Mouse (Mus musculus) layer of hippocampus, adult 9-10 months (tissue): Measurements from ENCODE around the gene Gm44596.

Experiments used
- DNase-seq: peaks from one replicate; pipeline ENCODE4 v3.0.0; 2022; ENCODE audit warnings: low spot score

Gm44596 gene

GRCm38 (mm10) chr6:128429300-128429699, 54.0 kb downstream of the Gm44596 start:
- DNase-seq = no peak

- no peak for DNase-seq
Observed at GRCm38 (mm10) chr6:128429826-128430225, 54.5 kb downstream of the Gm44596 start.

- no peak for DNase-seq
Observed at GRCm38 (mm10) chr6:128432356-128432915, 57.1 kb downstream of the Gm44596 start.

GRCm38 (mm10) chr6:128433566-128433965, 58.3 kb downstream of the Gm44596 start:
- DNase-seq = no peak

GRCm38 (mm10) chr6:128435474-128435873, 60.2 kb downstream of the Gm44596 start:
- DNase-seq = no peak

GRCm38 (mm10) chr6:128436356-128437005, 61.2 kb downstream of the Gm44596 start:
- no peak for DNase-seq

GRCm38 (mm10) chr6:128437288-128437687, 62.0 kb downstream of the Gm44596 start:
- no peak for DNase-seq

- DNase-seq = no peak
Observed at GRCm38 (mm10) chr6:128437731-128438316, 62.5 kb downstream of the Gm44596 start.

GRCm38 (mm10) chr6:128438317-128438870, 63.1 kb downstream of the Gm44596 start, which contains the start of gene Fkbp4:
Gene Fkbp4, minus strand, starts transcription at chr6:128438677.
- no peak for DNase-seq

- no peak for DNase-seq
Observed at GRCm38 (mm10) chr6:128438871-128439341, 63.6 kb downstream of the Gm44596 start.

GRCm38 (mm10) chr6:128440238-128440637, 64.9 kb downstream of the Gm44596 start:
- DNase-seq = no peak

- DNase-seq = no peak
Observed at GRCm38 (mm10) chr6:128445761-128446535, 70.6 kb downstream of the Gm44596 start.

GRCm38 (mm10) chr6:128447063-128447462, 71.8 kb downstream of the Gm44596 start:
- DNase-seq = no peak

- no peak for DNase-seq
Observed at GRCm38 (mm10) chr6:128455835-128456605, 80.7 kb downstream of the Gm44596 start.
